Mouse (Mus musculus) C2C12 (cell line): ENCODE measurements around the gene Eral1.

Source experiments
- CEBPB ChIP-seq: IDR thresholded peaks from one replicate; pipeline ENCODE4 v1.6.1; 2011; ENCODE audit warnings: low read depth, mild to moderate bottlenecking, control low read depth, moderate library complexity
- CTCF ChIP-seq: IDR thresholded peaks from one replicate; pipeline ENCODE4 v1.5.1; 2011; ENCODE audit not compliant: control insufficient read depth, insufficient read depth, insufficient read length
- FOSL1 ChIP-seq: IDR thresholded peaks from one replicate; pipeline ENCODE4 v1.8.0; 2011; ENCODE audit warnings: mild to moderate bottlenecking, low read length; ENCODE audit not compliant: poor library complexity, insufficient read depth, severe bottlenecking
- MAX ChIP-seq: IDR thresholded peaks from one replicate; pipeline ENCODE4 v1.6.1; 2011; ENCODE audit warnings: mild to moderate bottlenecking, control low read depth
- MYOD1 ChIP-seq: IDR thresholded peaks from one replicate; pipeline ENCODE4 v1.6.1; 2011; ENCODE audit warnings: low read depth; ENCODE audit not compliant: control insufficient read depth, insufficient read length
- MYOG ChIP-seq: IDR thresholded peaks from one replicate; pipeline ENCODE4 v1.6.1; 2011; ENCODE audit not compliant: control insufficient read depth, insufficient read length; ENCODE audit errors: extremely low read depth
- USF1 ChIP-seq: IDR thresholded peaks from one replicate; pipeline ENCODE4 v1.6.1; 2011; ENCODE audit warnings: low read depth, mild to moderate bottlenecking, control low read depth, moderate library complexity

DNA sequence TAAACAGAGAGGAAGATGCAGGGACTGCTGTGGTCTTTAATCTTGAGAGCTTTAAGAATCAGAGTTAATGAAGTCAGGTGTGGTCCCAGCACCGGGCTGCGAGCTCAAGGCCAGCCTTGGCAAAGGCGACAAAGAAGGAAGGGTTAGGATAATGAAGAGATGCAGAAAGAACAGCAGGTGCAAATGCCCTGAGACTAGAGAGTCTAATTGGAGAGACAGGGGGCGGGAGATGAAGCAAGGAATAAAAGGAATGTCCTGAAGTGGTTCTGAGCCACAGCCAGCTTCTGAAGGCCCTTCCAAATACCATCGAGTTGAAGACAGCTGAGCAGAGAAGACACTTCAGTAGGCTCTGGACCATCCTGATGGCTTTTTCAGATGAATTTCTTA, 47.4 kb downstream of the Eral1 start:
- no peak for TF ChIP-seq USF1
- no peak for TF ChIP-seq CTCF
- TF ChIP-seq MAX, result no peak
- TF ChIP-seq MYOG, result no peak
- TF ChIP-seq MYOD1, result no peak
- TF ChIP-seq FOSL1, result no peak
- no peak for TF ChIP-seq CEBPB
